Mouse (Mus musculus) testis, adult 2 months (tissue): ENCODE data around the gene Mmp13.

Experiments
- CTCF ChIP-seq: fragments of 200-500 bp; IDR thresholded peaks from 2 replicates; pipeline ENCODE4 v1.5.1; 2012; ENCODE audit warnings: low read depth, mild to moderate bottlenecking, inconsistent platforms, low read length, moderate library complexity; ENCODE audit not compliant: control insufficient read depth, insufficient read depth, insufficient replicate concordance
- POLR2A ChIP-seq: fragments of 200-500 bp; IDR thresholded peaks from 2 replicates; pipeline ENCODE4 v1.6.1; 2012; ENCODE audit warnings: low read depth, mild to moderate bottlenecking, inconsistent platforms, low read length, moderate library complexity; ENCODE audit not compliant: control insufficient read depth

GRCm38 (mm10) chr9:7282565-7283302, 10.4 kb downstream of the Mmp13 start:
- TF ChIP-seq CTCF (no peak), POLR2A (no peak)
